Mouse (Mus musculus): ENCODE measurements at regions not wholly inside any gene's neighbourhood (a gene's known extent, or its start where the extent isn't known, plus 50 kb on each side); places are given as distances from the start of the nearest gene placed in this dataset.

- no peak for TF ChIP-seq CTCF (IDR thresholded peaks at IDR 0.05; ENCODE audit: low read depth)
- no peak for TF ChIP-seq EP300 (IDR thresholded peaks at IDR 0.05; ENCODE audit: low read depth)
These were observed 177.8 kb upstream of the Bcl6 start for GRCm38 (mm10) chr16:24166496-24166895.

Measured in liver, embryonic 14.5 days (tissue).